Mouse (Mus musculus) spleen, adult 2 months (tissue): Measurements from ENCODE around the gene Ufsp1.

Experiments
- CTCF ChIP-seq: fragments of 200-500 bp; IDR thresholded peaks from 2 replicates; pipeline ENCODE4 v1.5.1; 2011; ENCODE audit warnings: mild to moderate bottlenecking, inconsistent platforms; ENCODE audit not compliant: insufficient read depth, insufficient read length, insufficient replicate concordance; ENCODE audit errors: extremely low read depth
- POLR2A ChIP-seq: fragments of 200-500 bp; IDR thresholded peaks from 2 replicates; pipeline ENCODE4 v1.6.1; 2011; ENCODE audit warnings: low read depth, low read length, inconsistent platforms

- no peak for TF ChIP-seq CTCF
- no peak for TF ChIP-seq POLR2A
These were observed 12.1 kb downstream of the Ufsp1 start for GRCm38 (mm10) chr5:137306439-137307005.
